Mouse (Mus musculus) T-helper 1 cell (primary cell): ENCODE data around the gene Rai14.

Experiments used
- in situ Hi-C: fragments of 300-600 bp; cut with MboI, MseI; formaldehyde crosslinking; loops from one replicate; pipeline ENCODE4 v1.15.1; 2025; ENCODE audit warnings: high pct_unique_total_duplicates

The Rai14 gene

DNA sequence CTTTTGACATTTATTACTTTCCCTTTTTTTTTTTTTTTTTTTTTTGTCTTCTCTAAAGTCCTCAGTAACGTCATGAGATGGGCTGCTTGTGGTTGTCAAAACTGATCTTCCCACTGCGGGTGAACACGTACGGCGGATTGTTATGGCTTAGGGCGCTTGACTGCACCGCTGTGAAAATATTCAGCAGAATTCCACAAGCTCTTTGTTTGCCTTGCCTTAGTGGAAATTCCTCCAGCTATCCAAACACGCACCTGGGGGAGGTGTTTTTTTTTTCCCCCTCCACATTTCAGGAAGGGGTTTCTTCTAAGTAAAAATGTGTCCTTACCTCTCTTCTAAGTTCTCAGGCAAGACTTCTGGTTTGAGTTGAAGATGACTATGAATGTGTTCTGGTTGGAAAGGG is 6.2 kb upstream of the Rai14 start:
- in situ Hi-C loops, result no loop called here

DNA sequence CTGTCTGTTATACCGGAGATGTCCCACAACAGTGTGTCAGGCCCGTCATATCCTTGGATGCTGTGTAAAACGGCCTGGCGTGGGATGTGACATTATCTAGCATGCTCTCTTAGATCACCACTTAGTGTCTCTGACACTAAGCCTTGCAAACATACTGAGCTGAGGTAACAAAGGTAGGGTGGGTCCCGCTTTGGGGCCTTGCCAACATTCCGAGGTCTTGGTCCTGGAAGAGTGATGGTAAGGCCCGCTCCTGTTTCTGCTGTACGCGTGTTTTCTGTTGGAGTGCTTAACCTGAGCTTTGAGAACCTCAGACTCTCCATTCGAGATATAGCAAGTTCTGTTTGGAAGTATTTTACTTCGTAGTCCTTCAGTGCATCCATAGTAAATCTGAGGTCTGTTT is 5.8 kb upstream of the Rai14 start:
- in situ Hi-C loops, result no loop called here

DNA sequence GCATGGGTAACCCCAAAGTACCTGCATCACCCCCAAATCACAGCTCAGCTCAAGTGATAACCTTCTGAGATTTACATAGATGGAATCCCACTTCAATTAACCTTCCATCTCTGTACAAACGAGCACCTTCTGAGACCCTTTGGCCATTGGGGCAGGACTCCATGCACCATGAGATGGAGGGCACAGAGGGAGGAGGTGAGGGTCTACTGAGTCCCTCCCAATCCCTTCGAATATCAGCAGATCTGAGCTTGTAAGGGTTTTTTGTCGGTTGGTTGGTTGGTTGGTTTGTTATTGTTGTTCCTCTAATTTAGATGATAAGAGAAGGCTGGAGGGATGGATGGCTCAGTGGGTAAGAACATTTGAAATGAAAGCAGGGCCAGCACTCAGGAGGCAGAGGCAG is 5.1 kb upstream of the Rai14 start:
- in situ Hi-C loops, result no loop called here

DNA sequence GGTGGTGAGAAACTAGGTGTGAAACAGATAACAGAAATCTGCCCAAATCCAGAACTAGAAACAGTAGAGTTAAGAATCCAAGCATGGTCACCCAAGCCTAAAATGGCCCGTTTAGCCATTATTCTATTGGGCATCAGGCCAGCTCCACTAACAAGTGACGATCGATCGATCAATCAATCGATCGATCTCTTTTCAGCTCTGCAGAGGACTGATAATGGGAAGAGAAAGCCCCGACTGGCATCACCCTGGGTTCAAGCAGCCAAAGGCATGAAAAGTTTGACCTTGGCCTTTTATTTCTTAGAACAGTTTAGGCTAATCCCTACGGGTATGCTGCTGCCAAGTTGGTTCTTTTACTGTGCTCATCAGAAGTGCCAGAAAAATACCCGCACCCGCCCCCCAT is 4.3 kb upstream of the Rai14 start:
- in situ Hi-C loops, result no loop called here

DNA sequence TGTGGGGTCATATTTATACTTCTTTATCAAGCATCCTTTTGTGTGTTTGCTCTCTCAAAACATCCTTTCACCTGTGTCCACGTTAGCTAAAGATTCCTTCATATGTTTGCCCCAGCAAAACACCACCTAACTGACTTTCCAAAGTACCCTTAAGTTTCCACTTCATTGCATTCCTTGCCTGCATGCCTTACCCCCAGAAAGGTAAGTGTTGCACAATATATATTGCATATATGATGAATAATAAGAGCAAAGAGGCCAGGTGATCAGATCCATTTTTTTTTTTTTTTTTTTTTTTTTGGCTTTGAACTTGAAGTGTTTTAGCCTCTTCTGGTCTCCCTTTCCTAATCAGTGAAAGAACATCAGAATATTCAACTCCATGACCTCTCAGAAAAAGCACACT is 2.9 kb upstream of the Rai14 start:
- in situ Hi-C loops, result no loop called here

DNA sequence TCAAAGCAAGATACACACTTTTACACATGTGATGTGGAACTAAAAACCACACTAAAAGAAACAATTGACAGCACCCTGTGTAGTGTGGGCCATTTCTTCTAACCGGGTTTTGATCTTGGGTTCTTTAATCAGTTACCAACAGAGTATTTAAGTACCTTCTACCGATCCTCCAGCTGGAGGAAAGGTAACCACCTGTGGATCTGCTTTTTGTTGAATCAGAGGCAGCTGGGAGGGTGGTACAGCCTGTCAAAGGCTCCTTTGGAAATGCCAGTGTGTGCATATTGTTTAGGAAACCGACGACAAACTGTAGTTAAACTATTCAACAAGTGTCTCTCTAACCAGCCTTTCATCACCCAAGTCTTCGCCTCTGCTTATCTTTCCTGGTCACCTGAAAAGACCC is 1.5 kb upstream of the Rai14 start:
- in situ Hi-C loops, result no loop called here

DNA sequence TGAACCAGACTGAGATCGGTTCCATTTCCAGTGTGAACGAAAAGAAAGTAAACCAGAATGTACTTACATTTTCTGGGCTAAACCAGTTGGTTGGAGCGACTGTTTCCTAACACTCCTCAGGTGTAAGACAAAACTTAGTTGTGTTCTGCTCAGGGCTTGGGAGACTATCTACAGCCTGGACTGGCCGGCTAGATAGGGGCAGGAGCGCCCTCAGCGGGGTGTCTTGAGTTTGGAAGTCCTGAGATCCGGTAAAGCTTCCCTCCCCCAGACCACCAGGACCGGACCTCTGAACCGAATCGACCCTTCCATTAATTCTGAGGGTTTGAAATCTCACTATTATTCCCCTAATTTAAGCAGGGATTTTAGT is 698 bp upstream of the Rai14 start:
- in situ Hi-C loops, result no loop called here

DNA sequence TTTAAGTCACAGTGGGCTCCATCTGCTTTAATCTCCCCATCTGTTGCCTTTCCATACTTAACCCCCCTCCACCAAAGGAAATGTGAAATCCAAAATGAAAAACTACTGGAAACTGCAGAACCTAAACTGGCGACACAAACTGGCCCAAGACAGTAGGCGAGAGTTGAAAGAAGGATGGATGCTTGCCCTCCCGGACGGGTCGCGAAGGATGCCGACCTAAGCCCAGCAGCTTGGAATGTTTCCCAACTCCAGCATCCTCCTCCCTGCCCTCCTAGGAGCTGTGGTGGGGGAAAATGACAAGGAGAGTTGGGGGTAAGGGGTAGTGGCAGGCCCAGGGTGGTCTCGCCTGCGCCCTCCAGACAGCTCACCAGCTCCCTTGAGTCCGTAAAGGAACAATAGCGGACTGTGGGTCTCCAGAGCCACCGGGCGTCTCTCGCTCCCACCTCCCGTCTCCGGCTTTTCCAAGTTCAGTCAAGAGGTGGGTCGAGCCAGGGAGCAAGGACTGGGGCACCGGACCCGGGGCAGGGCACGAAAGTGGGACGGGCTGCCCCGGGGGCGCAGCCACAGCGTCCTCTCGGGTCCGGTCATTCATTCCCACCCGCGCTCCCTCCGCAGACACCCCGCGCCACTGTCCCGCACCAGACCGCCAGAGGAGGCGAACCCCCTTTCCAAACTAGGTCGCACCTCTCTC is 653 bp downstream of the Rai14 start:
- in situ Hi-C loops, result no loop called here

DNA sequence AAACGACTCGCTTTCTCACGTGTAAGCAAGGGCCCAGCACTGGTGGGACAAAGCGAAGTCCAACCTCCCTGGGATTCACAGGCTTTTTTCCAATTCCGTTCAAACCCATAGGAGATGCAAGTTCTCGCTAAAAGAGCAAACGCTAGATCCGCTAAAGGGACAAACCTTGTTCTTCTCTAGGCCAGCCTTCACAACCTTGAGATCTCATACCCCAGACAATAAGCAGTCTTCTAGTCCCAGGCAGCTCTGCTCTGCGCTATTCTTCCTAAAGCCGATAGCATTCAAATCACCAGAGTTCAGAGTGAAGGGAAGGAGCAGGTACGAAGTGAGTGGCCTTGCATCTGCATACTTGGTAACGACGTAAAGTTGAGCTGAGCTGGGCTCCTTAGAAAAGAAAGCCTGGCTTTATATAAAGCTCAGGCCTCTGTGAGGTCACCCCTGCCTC is 1.2 kb downstream of the Rai14 start:
- in situ Hi-C loops, result no loop called here

DNA sequence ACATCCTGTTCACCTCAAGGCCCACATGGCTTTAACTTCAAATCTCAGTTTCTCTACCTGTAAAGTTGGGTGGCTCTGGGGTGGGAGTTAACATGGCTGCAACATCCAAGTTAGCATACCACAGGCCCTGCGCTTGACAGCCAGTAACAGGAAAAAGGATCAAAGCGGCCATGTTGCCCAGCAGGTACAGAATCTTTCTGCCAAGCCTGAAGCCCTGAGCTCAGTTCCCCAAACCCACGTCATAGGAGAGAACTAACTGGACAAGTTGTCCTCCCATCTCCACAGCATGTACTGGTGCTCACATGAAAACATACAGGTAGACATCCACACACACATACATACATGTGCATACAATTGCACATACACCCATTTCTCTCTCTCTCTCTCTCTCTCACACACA is 2.1 kb downstream of the Rai14 start:
- in situ Hi-C loops, result no loop called here

DNA sequence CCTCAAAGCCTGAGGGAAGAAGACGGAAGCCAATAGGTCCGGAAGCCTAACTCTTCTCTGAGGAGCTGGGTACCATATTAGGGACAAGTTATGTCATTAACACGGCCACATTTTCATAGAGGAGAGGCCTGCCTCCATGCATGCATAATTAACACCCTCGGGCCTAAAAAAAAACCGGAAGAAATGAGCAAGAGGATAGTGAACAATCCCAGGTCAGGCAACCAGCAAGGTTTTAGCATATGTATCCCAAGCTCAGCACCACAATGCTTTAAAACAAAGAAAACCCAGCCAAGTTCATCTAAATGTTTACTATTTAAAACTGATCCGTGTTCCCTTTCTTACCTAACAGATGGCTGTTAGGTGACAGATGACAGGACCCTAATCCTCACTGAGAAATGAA is 3.2 kb downstream of the Rai14 start:
- in situ Hi-C loops, result no loop called here

DNA sequence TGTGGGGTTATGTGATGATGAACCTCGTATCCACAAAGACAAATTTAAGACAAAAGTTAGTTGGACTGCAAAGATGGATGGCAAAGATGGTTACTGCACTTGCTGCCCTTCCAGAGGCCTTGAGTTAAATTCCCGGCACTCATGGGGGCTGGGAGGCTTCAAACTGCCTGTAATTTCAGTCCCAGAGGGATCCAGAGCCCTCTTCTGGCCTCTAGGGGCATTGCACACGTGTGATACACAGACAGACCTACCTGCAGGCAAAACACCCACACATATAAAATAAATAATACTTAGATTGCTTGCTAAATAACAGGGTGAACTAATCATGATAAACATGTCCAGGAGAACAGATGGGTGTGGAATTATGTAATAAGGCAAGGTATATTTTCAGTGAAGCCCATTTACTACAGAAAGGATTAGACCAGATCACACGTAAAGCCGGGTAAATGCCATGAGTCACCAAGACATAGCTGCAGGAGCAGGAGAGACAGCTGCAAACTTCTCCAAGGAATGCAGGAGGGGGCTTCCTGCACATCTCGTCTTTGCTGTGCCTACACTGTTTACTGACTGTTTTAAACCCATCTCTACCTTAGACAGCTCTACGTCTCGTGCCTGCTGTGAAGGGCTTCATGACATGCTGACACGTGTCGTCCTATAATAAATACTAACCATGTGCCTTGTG is 5.7 kb downstream of the Rai14 start:
- in situ Hi-C loops, result no loop called here

DNA sequence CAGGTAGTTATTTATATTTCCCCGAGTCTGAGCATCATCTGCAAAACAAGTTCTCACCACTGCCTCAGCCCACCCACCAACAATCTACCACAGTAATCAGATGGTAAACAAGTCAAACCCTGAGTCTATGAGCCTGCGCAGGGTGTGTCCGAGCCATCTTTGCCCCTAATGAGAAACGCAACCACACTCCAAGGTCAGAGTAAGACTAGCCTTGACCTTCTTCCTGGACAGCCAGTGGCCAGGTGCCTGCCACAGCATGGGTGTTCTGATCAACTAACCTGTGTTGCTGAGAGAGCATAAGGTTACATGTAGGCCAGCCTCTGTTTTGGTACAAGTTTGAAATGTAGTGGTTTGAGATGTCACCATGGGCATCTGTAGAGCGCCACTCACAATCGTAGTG is 7.3 kb downstream of the Rai14 start:
- in situ Hi-C loops, result no loop called here

DNA sequence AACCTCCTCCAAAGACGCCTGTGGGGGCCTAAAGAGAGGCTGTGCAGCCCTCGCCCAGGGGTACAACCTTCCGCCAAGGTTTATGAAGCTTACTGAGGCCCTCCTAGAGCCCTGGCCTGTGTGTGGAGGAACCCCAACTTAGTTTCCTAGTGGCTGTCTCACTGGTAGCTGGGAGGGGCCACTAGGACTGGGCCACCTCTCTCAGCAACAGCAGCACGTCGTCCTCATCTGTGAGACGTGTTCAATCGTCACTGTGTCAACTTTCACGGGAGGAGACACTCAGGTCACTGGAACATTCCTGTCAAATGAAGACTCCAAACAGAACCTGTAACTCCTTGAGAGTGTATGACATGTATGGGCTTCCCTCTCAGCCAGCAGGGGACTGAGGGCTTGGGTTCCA is 8.0 kb downstream of the Rai14 start:
- in situ Hi-C loops, result no loop called here

DNA sequence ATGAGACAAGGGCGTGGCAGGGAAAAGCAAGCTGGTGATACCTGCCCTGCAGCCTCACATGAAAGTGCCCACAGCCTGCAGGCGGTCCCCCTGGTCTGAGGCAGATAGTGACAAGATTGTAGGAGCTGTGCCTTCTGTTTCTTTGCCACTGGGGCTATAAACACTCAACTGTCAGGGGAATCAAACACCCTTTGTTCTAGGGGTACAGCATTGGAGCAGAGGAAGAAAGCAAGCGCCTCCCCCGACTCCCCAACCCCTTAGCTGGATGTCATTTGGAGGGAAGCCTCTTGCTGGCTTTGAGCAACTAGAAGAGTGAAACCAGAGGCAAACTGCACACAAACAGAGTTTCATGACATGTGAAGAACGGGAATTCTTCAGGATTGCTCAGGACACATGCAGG is 8.7 kb downstream of the Rai14 start:
- in situ Hi-C loops, result no loop called here

DNA sequence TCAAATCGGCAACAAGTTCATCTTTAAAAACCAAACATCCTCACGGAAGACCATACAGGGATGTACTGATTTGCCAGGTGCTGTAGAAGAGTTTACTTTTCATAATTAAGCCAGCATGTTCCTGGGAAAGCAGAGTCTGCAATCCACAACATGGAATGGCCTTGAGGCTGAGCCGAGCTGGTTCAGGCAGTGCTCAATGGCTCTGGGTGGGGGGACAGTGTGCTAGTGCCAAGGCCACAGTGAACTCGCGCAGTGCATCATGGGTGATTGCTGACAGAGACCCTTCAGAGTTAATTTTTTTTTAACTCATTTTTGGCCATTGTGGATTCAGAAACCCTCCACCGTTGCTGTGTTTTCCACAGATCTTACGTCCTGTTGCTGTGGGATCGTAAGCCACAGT is 10.1 kb downstream of the Rai14 start:
- in situ Hi-C loops, result no loop called here

DNA sequence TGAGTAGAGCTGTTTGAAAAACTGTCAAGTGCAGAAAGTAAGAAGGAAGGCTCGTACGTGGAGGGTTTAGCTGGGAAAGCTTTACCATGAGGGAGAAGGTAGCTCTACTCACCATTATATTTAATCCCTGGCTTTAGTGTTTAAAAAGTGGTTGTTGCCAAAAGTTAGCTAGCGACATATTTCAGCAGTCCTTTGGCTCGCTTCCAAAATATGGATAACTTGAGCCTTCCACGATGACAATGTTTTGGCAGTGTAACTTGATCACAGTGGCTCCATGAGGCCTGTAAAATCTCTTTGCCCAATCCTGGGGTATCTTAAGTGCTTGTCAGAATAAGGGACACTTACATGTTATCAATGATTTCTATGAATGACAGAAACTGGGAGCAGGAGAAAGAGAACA is 12.9 kb downstream of the Rai14 start:
- in situ Hi-C loops, result no loop called here

DNA sequence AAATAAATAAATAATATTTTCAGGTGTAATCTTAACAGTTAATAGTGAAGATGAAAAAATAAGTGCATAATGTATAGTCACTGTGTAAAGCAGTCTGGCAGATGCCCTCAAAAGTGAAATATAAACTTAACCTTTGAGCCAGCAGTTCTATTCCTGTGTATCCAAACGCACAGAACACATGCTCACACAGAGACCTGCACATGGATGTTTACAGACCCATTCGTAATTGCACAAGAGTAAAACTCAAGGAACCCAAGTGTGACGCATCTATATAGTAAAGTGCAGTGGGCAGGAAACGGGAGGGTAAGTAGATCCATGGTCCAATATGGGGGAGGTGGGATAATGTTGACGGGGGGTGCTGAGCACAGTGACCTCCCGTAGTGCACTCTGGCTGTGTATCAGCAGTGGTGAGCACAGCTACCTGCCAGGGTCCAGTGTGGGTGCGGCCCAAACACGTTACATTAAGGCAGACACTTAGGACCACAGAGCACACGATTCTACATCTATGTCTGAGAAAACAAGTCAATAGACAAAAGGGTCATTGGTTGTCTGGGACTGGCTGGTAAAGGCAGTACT is 13.4 kb downstream of the Rai14 start:
- in situ Hi-C loops, result no loop called here

DNA sequence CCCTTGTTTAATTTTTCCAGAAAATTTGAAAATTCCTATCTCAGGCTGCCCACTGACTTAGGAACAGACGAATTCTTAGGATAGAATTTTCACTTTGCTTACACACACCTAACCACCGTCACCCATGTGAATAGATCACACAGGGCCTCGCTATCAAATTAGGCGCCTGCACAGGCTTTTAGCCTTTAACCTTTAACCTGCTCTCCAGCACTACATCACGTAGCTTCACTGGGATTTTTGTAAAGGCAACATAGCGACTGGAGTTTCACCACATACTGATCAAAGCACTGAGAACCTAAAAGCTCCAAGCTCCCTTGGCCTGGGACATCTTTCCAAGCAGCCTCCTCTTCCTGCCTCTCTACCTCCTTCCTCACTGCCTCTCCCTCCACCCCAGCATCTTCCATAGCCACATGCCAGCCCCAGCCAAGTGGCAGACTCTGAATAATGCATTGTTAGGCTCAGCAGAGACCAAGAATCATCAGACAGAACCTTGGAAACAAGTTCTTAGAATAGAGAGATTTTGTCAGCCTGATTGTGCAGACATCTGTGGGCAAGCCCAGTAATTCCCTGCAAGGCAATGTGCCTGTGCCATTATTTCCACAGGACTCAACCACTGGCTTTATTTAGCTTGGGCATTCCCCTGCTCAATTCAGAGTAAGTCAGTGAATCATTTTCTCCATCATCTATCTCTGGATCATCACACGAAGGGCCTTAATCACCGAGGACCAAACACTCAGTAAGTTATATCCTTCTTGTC is 17.8 kb downstream of the Rai14 start:
- in situ Hi-C loops, result no loop called here

DNA sequence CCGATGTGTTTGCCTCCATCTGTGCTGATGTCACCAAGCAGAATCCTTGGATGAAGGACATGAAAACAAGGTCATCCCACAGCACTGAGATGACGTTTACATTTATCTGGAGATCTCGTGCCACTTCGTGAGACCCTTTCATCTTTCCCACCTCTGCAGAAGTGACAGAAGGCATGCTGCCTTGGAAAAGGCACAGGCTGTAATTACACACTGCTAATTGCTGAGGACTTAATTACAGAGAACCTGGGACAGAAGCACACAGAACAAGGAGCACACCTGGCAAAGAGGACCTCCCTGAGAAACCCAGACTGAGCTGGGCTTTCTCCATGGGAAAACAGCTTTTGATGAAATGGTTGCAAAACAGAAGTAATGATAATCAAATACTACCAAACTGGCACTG is 21.8 kb downstream of the Rai14 start:
- in situ Hi-C loops, result no loop called here

DNA sequence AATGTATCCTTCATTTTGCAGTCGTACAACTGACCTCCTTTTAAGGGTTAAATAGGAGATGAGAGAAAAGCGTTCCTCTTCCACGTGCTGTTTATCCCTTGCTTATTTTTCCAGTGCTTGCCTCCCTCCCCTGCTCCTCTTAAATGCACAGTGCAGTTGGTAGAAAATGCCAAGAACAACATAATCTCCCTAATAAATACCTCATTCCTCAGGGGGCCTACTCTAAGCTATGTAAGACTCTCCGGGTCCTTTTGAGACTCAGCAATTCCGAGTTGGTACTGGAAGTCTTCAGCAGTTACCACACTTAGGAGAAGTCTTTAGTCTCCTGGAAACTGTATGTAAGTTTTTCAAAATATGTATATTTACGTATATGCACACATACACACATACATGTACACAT is 22.9 kb downstream of the Rai14 start:
- in situ Hi-C loops, result no loop called here

DNA sequence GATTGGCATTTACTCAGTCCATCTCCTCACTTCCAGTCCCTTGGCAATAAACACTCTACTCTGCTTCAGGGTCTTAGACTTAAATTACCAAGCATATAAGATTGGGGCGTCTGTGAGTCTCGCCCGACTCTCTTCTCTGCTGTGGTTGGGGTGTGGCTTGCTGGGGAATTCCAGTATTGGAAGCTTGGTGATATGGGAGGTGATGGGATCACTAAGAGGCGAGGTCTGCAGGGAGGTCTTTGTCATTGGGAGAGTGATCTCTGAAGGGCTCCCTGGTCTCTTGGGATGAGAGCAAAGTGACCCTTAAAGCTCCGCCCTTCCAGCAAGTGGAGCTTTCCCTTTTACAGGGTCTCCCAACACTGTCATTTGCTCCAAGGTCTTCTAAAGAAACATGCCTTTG is 23.5 kb downstream of the Rai14 start:
- in situ Hi-C loops, result no loop called here

DNA sequence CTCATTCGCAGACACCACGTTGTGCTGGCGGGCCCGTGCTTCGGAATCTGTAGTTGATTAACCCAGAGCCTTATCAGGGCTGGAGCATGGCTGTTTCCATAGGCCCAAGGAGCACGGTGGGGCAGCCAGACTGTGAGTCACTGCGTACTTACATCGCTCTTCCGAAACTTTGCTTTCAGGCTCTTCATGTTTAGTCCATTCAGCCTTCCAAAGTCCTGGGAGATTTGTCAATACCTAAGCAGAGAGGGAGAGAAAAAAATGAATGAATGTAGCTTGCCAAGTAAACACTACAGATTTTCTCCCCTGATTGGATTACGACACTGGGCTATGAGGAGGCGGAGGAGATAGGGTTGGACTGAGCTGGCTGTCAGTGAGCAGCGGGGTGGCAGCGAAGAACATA is 24.2 kb downstream of the Rai14 start:
- in situ Hi-C loops, result no loop called here
